Mouse (Mus musculus): ENCODE measurements around the gene Lpcat2. TPM values are rescaled to one million over a fixed set of nuclear protein-coding genes. Genes with fewer than 3 reads are reported as not detected.

Lpcat2 gene
- total RNA-seq, 2 experiments from 2014 or later, result 7.2 to 11.3 TPM

GRCm38 (mm10) chr8:92908448-92908847 lies 53.3 kb downstream of the Lpcat2 start:
- no peak for DNase-seq (ENCODE audit: low spot score in 2 of 2)

GRCm38 (mm10) chr8:92911477-92911876 lies 56.3 kb downstream of the Lpcat2 start:
- no peak for DNase-seq (ENCODE audit: low spot score in 2 of 2)

GRCm38 (mm10) chr8:92913396-92913795 lies 58.3 kb downstream of the Lpcat2 start:
- no peak for DNase-seq (ENCODE audit: low spot score in 2 of 2)

- DNase-seq (ENCODE audit: low spot score in 2 of 2), result no peak
Measured at GRCm38 (mm10) chr8:92916082-92916481, 60.9 kb downstream of the Lpcat2 start.

GRCm38 (mm10) chr8:92921768-92922167 lies 66.6 kb downstream of the Lpcat2 start:
- DNase-seq (ENCODE audit: low spot score in 2 of 2), result no peak

GRCm38 (mm10) chr8:92928986-92929385 lies 73.8 kb downstream of the Lpcat2 start:
- DNase-seq (ENCODE audit: low spot score in 2 of 2), result no peak

GRCm38 (mm10) chr8:92938056-92938455 lies 82.9 kb downstream of the Lpcat2 start:
- DNase-seq (ENCODE audit: low spot score in 2 of 2), result no peak

- DNase-seq (ENCODE audit: low spot score in 2 of 2), result no peak
Measured at GRCm38 (mm10) chr8:92949071-92949470, 93.9 kb downstream of the Lpcat2 start.

- no peak for DNase-seq (ENCODE audit: low spot score in 2 of 2)
Measured at GRCm38 (mm10) chr8:92950639-92951371, 95.7 kb downstream of the Lpcat2 start.

- no peak for DNase-seq (ENCODE audit: low spot score in 2 of 2)
Measured at GRCm38 (mm10) chr8:92954044-92954443, 98.9 kb downstream of the Lpcat2 start.

GRCm38 (mm10) chr8:92959779-92960178 lies 104.6 kb downstream of the Lpcat2 start, which contains the start of gene Slc6a2:
Gene Slc6a2 (plus strand): TSS chr8:92960079.
- DNase-seq (ENCODE audit: low spot score in 2 of 2), result no peak

- peak in 1 of 2 experiments; percentile 4 for DNase-seq (ENCODE audit: low spot score in 2 of 2)
Measured at GRCm38 (mm10) chr8:92960451-92960911, 105.3 kb downstream of the Lpcat2 start.

GRCm38 (mm10) chr8:92961088-92961487 lies 105.9 kb downstream of the Lpcat2 start:
- DNase-seq (ENCODE audit: low spot score in 2 of 2), result no peak

- no peak for DNase-seq (ENCODE audit: low spot score in 2 of 2)
Measured at GRCm38 (mm10) chr8:92964556-92964955, 109.4 kb downstream of the Lpcat2 start.

Small RNA genes lying within 50 kb of the gene (microRNA-seq; reads per million reads assigned to microRNA genes)
- gene Gm22151, result 0 reads per million in 2 experiments

Other genes starting within 250 kb of the Lpcat2 start
- gene Irx6, start 181.1 kb upstream of the Lpcat2 start, total RNA-seq (2021), result under 1 TPM; 0.16 to 0.33 TPM
- gene Mmp2, start 28.0 kb upstream of the Lpcat2 start, total RNA-seq (2021), result 1 to 10 TPM; 2.8 to 3.8 TPM
- gene Capns2, start 46.1 kb downstream of the Lpcat2 start, total RNA-seq (2021), result 1 to 10 TPM in 1 of 2 experiments, not detected in 1; 1.4 TPM
- under 1 TPM; 0.07 to 0.14 TPM for gene Slc6a2, start 104.7 kb downstream of the Lpcat2 start, total RNA-seq (2021)
- under 1 TPM; 0.23 to 0.40 TPM for gene Ces1a, start 192.9 kb downstream of the Lpcat2 start, total RNA-seq (2021)
- not detected for gene Ces1b, start 224.7 kb downstream of the Lpcat2 start, total RNA-seq (2021)